Mouse (Mus musculus) E14TG2a.4 (cell line): ENCODE measurements at regions not wholly inside any gene's neighbourhood (a gene's known extent, or its start where the extent isn't known, plus 50 kb on each side); places are given as distances from the start of the nearest gene placed in this dataset.

Experiments used
- CTCF ChIP-seq: conservative IDR thresholded peaks from 2 replicates; pipeline ENCODE4 v1.5.1; 2014; ENCODE audit warnings: low read length
- NANOG ChIP-seq: IDR thresholded peaks from 2 replicates; pipeline ENCODE4 v1.6.1; 2014; ENCODE audit warnings: borderline replicate concordance, low read length, mixed read lengths
- POU5F1 ChIP-seq: IDR thresholded peaks from 2 replicates; pipeline ENCODE4 v1.6.1; 2014; ENCODE audit warnings: low read length, borderline replicate concordance

GRCm38 (mm10) chr3:151283829-151284228, 153.9 kb upstream of the Adgrl4 start:
- TF ChIP-seq CTCF (no peak), POU5F1 (no peak), NANOG (no peak)
